Mouse (Mus musculus): ENCODE data around the gene Slc16a6.

Slc16a6 gene

GRCm38 (mm10) chr11:109487111-109487510, 13.7 kb upstream of the Slc16a6 start:
- DNase-seq (ENCODE audit: low read depth) = no peak

DNA sequence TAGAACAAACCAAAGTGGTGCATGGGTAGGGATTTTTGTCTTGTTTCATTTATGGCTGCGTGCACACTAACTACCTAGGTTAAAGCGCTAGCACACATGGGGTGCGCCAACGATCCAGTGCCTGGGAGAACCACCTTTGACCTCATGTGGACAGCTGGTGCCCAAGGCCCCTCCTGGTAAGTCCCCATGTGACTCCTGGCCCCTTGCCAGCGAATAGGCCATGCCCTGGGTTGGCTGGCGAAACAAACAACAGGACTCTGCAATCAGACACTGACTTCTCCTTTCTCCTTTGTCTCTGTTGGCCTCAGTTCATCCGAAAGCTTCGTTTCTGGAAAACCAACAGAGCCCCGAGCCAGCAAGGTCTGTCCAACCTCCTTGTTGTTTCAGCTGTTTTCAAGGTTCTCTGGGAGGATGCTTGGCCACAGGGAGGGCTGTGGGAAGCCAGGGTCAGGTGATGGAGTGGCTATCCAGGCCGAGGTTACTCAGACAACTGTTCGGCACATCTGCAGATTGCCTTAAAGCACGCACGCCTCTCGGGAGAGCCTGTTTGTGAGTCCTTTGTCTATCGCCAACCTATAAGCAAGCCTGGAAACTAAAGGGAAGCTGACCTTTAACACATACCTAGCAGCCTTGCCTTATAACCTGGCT, 12.1 kb upstream of the Slc16a6 start:
- DNase-seq (ENCODE audit: low read depth) = no peak

DNA sequence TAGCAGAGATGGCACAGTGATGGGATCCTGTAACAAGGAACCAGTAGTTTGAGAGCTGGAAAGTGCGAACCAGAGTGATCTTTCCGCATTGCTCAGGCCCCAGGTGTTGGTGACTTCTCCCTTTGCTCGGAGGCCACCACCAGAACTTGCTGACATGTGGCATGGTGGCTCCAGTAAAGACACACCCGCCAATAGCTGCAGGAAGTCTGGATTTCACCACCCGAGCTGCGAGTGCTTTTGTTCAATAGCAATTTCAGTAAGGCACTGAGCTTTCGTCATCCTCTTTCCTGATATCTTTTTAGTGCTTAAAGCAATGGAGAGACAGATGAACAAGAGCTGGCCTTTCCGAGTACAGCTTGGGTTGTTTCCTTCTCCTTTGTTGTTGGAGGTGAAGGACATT, 7.0 kb upstream of the Slc16a6 start:
- DNase-seq (ENCODE audit: low read depth) = no peak

DNA sequence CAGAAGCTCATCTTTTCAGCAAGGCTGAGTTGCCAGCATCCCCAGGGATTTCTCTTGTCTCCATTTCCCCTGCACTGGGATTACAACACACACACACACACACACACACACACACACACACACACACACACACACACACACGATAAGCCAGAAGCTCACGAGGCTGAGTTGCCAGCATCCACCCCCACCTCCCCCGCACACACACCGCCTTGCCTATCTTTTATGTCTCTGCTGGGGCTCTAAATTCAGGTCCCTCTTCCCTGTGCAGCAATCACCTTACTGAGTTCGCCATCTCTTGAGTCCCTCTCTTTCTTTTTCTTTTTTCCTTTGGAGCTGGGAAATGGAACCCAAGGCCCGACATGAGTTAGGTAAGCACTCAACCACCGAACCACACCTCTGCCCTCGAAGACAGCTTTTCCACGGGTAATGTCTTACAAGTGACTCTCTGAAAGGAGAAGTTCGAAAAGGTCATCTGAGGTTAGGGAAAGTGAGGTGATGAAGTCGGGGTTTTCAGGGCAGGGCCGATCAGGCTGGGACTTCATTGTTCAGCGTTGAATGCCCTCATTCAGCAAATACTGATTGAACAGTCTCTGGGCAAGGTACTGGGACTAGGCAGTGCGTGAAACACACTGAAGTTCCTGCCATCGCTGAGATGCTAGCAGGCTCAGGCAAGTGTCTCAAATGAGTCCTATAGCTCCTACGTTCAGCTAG, 6.3 kb upstream of the Slc16a6 start:
- peak; percentile 40 for DNase-seq (ENCODE audit: low read depth)

- no peak for DNase-seq (ENCODE audit: low read depth)
Observed at GRCm38 (mm10) chr11:109477606-109478380, 4.4 kb upstream of the Slc16a6 start.

- no peak for DNase-seq (ENCODE audit: low read depth)
Observed at GRCm38 (mm10) chr11:109476653-109477052, 3.3 kb upstream of the Slc16a6 start.

GRCm38 (mm10) chr11:109476241-109476640, 2.8 kb upstream of the Slc16a6 start:
- DNase-seq (ENCODE audit: low read depth) = no peak

DNA sequence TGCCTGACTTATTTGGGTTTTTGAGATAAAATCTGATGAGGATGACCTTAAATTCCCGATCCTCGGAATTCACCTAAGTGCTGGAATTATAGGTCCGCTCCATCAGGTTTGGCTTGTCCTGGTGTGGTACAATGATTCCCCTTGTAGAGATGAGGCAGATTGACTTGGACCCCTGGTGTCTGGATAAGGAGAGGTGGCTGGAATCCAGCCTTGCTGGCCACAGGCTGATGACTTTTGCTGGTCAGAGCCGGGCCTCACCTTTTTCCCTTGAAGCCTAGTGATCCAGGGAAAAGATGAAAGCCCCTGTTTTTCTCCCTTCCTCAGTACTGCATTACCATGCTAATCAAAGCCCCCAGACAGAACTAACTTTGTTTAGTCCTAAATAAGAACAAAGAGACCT, 2.3 kb upstream of the Slc16a6 start:
- no peak for DNase-seq (ENCODE audit: low read depth)

DNA sequence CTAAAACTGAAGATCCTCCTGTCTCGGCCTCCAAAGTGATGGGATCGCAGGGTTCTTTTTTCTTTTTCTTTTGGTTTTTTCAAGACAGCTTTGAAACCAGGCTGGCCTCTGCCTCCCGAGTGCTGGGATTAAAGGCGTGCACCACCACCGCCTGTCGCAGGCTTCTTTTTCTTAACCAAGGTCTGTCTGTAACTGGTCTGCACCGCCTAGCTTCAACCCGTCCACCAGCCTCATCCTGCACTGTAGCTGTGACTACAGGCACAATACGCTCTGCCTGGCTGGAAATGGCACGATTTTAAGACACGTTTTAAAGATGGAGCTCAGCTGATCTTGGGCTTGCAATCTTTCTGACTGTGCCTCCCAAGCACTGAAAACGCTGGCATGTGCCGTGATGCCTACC, 1.4 kb upstream of the Slc16a6 start:
- DNase-seq (ENCODE audit: low read depth) = no peak

DNA sequence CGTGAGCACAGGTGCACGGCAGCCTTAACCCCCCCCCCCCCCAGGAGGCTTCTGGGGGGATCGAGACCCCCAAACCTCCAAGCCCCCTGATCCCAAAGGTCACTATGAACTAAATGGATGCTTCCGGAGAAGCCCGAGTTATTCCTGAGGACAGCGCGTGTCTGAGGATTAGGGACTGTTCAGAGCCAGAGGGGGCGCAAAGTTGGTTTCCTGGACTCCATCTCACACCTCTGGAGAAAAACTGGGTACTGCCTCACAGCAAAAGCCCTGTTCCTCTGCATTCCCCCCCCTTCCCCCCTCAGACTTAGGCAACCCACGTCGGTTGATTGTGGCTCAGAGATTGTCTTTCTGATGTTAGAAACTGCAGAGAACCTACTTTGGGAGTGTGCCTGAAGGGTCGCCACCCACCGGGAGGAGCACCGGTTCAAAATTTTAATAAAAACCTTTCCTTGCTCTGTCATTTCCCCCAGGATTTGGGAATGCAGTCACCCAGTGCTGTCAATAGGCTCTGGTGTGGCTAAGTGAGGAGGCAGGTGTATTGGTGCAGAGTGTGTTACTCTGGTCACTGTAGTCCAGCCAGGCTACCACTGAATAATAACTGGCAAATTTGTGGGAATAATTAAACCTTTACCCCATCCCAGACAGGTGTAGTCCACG, 816 bp upstream of the Slc16a6 start:
- no peak for DNase-seq (ENCODE audit: low read depth)

DNA sequence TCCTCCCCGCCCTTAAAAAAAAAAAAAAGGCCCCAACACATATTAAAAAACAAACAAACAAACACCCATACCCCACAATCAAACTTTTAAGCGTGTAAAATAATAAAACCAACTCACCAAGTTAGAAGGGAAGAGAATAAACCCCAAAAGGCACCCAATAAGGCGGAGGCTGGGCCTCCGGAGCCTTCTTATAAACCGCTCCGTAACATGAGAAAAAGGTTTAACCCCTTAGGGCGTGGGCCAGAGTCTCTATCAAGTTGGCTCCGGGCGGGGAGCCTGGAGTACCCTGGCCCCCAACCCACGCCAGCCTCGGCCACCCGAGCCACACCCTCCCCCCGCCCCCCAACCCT, 602 bp downstream of the Slc16a6 start:
- no peak for DNase-seq (ENCODE audit: low read depth)

DNA sequence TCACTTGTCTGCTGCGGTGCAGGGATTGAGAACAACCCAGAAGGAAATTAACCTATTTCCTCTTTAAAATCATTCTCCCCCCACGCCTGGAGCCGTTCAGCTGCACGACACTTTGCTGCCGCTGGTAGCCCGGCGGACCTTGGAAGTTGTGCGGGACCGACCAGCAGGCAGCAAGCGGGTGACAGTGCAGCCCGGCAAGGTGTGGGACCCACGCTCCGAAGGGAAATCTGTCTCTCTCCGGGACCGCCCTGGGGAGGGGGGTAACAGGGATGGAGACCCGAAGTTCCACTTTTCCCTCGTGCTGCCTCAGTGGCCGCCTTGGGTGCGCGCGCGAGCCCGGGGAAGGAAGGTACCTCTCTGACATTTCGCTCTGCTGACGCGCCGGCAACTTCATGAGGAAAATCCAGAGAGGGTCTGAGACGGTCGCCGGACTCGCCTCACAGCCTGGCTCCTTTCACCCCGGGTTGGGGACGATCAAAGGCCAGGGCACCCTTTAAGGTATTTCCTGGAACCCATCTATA, 1.2 kb downstream of the Slc16a6 start:
- peak; percentile 71 for DNase-seq (ENCODE audit: low read depth)

- peak; percentile 78 for DNase-seq (ENCODE audit: low read depth)
Observed at GRCm38 (mm10) chr11:109470921-109471861, 2.2 kb downstream of the Slc16a6 start.

- DNase-seq (ENCODE audit: low read depth) = peak; percentile 70
Observed at GRCm38 (mm10) chr11:109470170-109470569, 3.2 kb downstream of the Slc16a6 start.

DNA sequence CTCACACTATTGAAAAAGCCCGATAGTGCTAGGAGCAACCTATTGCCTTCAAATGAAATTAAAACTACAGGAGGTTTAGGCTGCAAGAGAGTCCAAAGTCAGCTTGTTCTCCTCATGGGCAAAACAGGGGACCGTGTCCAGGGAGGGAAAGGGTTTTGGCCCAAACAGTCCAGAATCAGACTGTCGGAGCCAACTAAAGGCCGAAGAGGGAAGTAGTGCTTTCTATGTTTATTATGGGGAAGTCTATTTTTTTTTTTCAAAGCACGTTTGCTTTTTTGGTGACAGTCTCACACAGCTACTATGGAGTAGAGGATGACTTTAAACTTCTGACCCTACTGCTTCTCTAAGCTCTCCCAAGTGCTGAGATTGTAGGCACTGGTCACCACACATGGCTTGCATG, 5.3 kb downstream of the Slc16a6 start:
- DNase-seq (ENCODE audit: low read depth) = no peak

- no peak for DNase-seq (ENCODE audit: low read depth)
Observed at GRCm38 (mm10) chr11:109466987-109467386, 6.4 kb downstream of the Slc16a6 start.

GRCm38 (mm10) chr11:109465068-109465467, 8.3 kb downstream of the Slc16a6 start:
- DNase-seq (ENCODE audit: low read depth) = no peak

DNA sequence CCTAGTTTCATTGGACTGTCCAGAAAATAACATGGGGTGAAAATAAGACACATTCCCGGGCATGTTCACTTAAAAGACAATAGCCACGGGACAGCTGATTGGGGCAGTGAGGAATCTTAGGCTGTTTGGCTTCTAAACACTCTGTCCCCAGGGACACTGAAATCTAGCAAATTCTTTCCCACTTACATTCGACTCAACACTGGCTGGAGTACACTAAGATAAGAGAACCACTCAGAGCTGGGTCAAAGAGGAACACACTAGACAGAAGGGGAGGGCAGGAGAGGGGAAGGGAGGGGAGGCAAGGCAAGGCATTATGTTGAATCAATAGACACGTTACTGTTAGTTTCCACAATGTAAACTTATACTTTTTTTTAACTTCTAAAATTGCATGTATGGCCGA, 12.8 kb downstream of the Slc16a6 start:
- DNase-seq (ENCODE audit: low read depth) = no peak

DNA sequence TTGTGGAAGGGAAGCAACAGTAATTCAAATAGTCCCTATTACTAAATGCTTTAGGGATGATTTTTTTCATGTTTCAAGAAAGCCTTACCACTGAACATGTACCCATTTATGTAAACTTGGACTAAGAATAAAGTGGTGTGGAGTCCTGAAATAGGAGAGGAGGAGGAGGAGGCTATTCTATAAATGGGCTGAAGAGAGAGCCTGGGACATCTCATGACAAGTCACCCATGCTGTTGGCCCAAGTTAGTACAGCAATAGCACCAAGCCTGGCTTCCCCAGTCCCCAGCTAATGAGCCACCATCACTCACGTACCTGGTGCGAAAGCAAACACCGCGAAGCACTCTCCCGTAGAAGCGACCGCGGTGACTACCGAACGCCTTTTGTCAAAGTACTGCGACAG, 15.2 kb downstream of the Slc16a6 start:
- DNase-seq (ENCODE audit: low read depth) = no peak

DNA sequence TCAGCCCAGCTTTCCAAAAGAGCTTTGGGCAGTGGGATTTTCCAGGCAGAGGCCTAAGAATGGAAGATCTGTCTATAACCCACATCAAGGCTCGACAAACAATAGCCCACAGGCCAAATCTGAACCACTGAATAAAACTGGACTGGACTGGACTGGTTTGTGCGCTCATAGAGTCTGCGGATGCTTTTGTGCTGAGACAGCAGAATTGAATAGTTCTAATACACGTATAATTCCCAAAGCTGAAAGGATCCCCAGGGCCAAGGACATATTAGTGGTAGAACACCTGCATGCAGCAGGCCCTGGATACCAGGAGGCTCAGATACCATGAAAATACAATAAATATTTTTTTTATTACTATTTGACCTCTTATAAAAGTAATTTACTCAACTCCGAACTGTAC, 17.1 kb downstream of the Slc16a6 start:
- DNase-seq (ENCODE audit: low read depth) = no peak

GRCm38 (mm10) chr11:109451169-109451568, 22.2 kb downstream of the Slc16a6 start:
- DNase-seq (ENCODE audit: low read depth) = no peak

Measured in induced T-regulatory cell, adult 2 months (primary cell).